Mouse (Mus musculus) heart, embryonic 13.5 days (tissue): ENCODE results near the gene Htr7. TPM values are rescaled to one million over a fixed set of nuclear protein-coding genes. Genes with fewer than 3 reads are reported as not detected.

Experiments used
- ATAC-seq: fragments of 200-750 bp; cut with Nextera tagmentation; 2 replicates; pipeline ENCODE4 v1.8.0; 2017; ENCODE audit warnings: moderate TSS enrichment; ENCODE audit not compliant: insufficient number of reproducible peaks, low FRiP score, low TSS enrichment; ENCODE audit errors: extremely low read depth
- H3K27ac ChIP-seq: fragments of 300-500 bp; sonication (generic); replicated peaks from 2 replicates; pipeline ENCODE4 v1.5.1; 2015; ENCODE audit warnings: moderate library complexity, mild to moderate bottlenecking, inconsistent platforms
- H3K27me3 ChIP-seq: fragments of 300-500 bp; sonication (generic); replicated peaks from 2 replicates; pipeline ENCODE4 v1.6.1; 2015; ENCODE audit warnings: mild to moderate bottlenecking, inconsistent platforms
- H3K36me3 ChIP-seq: fragments of 300-500 bp; sonication (generic); 2 replicates; pipeline ENCODE4 v1.6.1; 2015; ENCODE audit warnings: mild to moderate bottlenecking, inconsistent platforms
- H3K4me1 ChIP-seq: fragments of 300-500 bp; sonication (generic); 2 replicates; pipeline ENCODE4 v1.6.1; 2015; ENCODE audit warnings: inconsistent platforms
- H3K4me2 ChIP-seq: fragments of 300-500 bp; sonication (generic); 2 replicates; pipeline ENCODE4 v1.6.1; 2015; ENCODE audit warnings: inconsistent platforms, mild to moderate bottlenecking, moderate library complexity
- H3K4me3 ChIP-seq: fragments of 300-500 bp; sonication (generic); 2 replicates; pipeline ENCODE4 v1.5.1; 2015; ENCODE audit warnings: moderate library complexity, mild to moderate bottlenecking, inconsistent platforms
- H3K9ac ChIP-seq: fragments of 300-500 bp; sonication (generic); 2 replicates; pipeline ENCODE4 v1.6.1; 2015; ENCODE audit warnings: inconsistent platforms, mild to moderate bottlenecking, moderate library complexity
- H3K9me3 ChIP-seq: fragments of 300-500 bp; sonication (generic); 2 replicates; pipeline ENCODE4 v1.6.1; 2016; ENCODE audit warnings: inconsistent platforms
- WGBS: fragments of 180-500 bp; shearing (Covaris S2); methylation state at CpG from one replicate; pipeline ENCODE4 v1.1.7; 2015; ENCODE audit warnings: mixed read lengths; 5-methylcytosine and 5-hydroxymethylcytosine counted together
- polyA plus RNA-seq: library from polyadenylated mRNA; unstranded; fragments of >200 nt; fragmentation: Nextera tagmentation; extraction: Ambion mirVana; gene quantifications from 2 replicates; pipeline ENCODE4 v1.2.1, GENCODE M21; 2015

Htr7 gene
- polyA plus RNA-seq, 1 experiment from 2014 or later, result 0.12 TPM

DNA sequence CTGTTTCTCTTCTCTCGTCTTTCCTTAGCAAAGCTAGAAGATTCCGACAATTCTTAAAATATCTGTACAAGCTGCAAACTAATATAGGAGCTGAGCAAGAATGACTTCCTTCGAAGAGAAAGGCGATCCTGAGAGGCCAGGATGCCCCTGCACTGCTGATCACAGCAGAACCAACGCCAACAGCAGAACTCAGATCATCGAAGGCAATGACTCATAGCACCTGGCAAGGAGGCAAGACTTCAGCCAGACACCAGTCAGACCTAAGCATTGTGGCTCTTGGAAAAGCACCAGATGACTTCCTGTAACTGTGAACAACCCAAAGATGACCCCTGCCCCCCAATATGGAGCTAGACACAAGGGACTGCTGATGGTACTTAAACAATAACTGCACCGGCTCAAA lies 11.3 kb downstream of the Htr7 start:
- WGBS, result 68% methylated on average over 7 of the region's 7 CpGs
- ATAC-seq, result no peak
- Histone ChIP-seq H3K4me1 (no peaks in the 10 kb centered on the region), H3K27me3 (no peaks in the 10 kb centered on the region), H3K4me2 (no peak overlapping the region), H3K9me3 (no peaks in the 10 kb centered on the region), H3K4me3 (no peak overlapping the region), H3K36me3 (no peaks in the 10 kb centered on the region), H3K9ac (no peak overlapping the region), H3K27ac (no peak overlapping the region)

DNA sequence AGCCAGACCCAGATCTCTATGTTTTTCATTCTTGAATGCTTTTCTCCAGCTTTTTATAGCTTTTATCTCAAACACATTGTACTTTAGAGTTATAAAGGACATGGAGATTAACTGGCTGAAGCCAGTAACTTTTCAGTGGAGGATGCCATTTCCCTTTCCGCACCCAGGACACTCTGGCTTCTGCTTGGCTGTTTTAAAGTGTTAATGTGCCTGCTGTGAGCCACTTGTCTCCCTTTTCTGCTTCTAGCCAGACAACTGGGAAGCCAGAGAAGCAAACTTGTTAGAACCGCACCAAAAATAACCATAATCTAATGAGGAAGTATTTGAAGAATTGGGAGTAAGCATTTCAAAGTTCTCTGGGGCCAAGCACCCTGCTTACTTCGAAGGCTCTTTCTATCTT lies 42.5 kb downstream of the Htr7 start:
- Histone ChIP-seq H3K36me3 (no peaks in the 10 kb centered on the region), H3K4me2 (no peak overlapping the region), H3K4me3 (no peak overlapping the region), H3K4me1 (no peaks in the 10 kb centered on the region), H3K27me3 (no peaks in the 10 kb centered on the region), H3K27ac (no peak overlapping the region), H3K9me3 (no peaks in the 10 kb centered on the region), H3K9ac (no peak overlapping the region)
- WGBS, result 20% methylated on average over 3 of the region's 3 CpGs
- no peak for ATAC-seq

DNA sequence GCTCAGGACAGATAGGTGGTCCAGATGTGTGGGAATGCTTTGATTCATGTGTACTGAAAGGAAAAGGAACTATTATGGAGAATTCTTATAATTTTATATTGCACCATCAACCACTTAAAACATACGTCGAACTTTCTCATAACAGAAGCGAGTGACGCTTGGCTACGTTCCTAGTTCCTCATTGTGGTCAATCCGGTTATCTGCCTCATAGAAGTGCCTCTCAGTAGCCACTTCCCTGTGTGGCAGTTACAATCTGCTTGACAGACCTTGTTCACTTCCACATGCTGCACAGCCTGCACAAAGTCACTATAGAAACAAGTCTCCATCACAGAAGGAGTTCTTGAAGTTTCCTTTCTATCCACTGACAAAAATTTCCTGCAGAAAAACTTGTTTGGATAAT lies 51.0 kb downstream of the Htr7 start:
- H3K4me2 ChIP-seq, result no peak overlapping the region
- 38% methylated on average over 6 of the region's 6 CpGs for WGBS
- no peak overlapping the region for H3K4me3 ChIP-seq
- 0 out of 2 replicates have a peak, but pooled peaks cover 7% of the 10 kb centered on the region for H3K27me3 ChIP-seq
- H3K36me3 ChIP-seq, result no peaks in the 10 kb centered on the region
- no peak overlapping the region for H3K9ac ChIP-seq
- no peak overlapping the region for H3K27ac ChIP-seq
- no peak for ATAC-seq
- no peaks in the 10 kb centered on the region for H3K9me3 ChIP-seq
- H3K4me1 ChIP-seq, result 0 out of 2 replicates have a peak, but pooled peaks cover 3% of the 10 kb centered on the region

DNA sequence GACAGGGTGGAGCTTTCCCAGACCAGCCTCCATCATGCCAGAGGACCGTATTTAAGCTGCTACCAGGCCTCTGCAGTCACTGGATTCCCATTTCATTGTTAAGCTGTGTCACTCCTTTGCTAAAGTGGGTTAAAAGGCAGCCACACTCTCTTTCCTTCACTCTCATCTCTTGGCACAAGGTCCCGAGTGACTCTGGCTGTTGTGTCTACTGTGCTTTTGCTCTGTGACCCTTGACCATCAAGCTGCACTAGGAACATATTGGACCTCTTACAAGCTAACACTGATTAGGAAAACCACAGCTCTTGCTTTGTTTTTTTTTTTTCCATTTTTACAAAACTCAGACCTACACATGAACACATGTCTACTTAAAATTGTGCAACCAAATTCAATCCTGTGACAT lies 52.3 kb downstream of the Htr7 start:
- 53% methylated on average over 2 of the region's 2 CpGs for WGBS
- Histone ChIP-seq H3K36me3 (no peaks in the 10 kb centered on the region), H3K4me1 (0 out of 2 replicates have a peak, but pooled peaks cover 3% of the 10 kb centered on the region), H3K9ac (no peak overlapping the region), H3K9me3 (no peaks in the 10 kb centered on the region), H3K27me3 (0 out of 2 replicates have a peak, but pooled peaks cover 7% of the 10 kb centered on the region), H3K27ac (no peak overlapping the region), H3K4me2 (no peak overlapping the region), H3K4me3 (no peak overlapping the region)
- no peak for ATAC-seq

DNA sequence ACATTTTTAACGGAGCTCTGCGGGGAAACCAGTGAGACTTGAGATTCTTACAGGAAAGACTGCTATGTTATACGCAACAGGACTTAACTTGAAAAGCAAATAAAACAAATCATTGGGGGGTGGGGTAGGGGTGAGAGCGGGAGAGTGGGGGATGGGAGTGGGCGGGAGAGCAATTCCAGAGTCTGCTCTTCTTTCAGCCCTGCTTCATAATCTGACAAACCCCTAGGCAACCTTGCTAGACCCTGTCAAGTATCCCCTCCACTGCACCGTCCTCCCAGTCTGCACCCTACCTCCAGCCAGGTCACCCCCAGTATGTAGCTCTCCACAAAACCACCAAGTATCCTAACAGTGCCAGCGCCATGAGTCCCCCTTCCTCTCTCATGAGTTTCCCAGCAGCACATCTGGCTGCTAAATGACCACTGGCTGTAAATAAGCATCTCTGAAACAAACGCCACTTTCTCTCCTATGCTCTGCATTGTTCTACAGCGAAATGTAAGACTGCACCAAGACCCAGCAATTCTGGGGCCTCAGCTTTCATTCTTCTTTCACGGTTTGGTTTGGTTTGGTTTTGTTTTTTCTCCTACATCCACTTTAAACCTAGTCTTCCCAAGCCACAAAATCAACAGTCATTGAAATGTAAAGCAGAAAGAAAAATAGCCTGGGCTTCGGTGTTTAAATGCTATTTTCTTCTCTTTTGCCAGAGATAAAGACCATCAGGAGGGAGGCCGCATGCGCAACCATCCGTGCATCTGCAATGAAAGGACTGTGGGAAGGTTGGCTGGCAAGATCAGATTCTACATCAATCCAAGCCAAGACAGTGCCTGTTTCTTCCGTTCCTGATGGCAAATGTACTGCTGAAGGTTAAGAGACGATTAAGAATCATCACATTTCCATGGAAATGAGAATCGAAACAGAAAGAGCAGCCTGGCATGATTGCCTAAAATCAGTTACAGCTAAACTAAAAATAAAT lies 54.5 kb downstream of the Htr7 start:
- WGBS, result 58% methylated on average over 17 of the region's 17 CpGs

DNA sequence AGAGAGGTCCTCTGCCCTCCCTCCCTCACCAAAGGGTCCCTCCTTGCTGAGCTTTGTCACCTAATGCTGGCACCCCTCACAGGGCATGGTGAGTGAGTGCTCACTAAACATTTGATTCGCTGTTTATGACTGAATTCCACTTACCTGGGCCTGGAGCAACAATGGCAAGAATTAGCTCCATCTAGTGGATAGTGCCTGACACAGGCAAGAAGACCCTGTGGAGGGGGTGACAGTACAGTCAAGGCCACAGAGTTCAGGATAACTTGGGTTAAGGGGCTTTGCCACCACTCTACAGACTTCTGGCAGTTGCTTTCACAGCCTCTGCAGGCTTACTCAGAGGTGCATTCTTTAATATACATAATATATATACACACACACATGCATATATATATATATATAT lies 55.8 kb downstream of the Htr7 start:
- WGBS, result 44% methylated on average over 1 of the region's 1 CpGs
- Histone ChIP-seq H3K4me3 (no peak overlapping the region), H3K36me3 (no peaks in the 10 kb centered on the region), H3K27ac (no peak overlapping the region), H3K9ac (no peak overlapping the region), H3K4me2 (no peak overlapping the region), H3K9me3 (0 out of 2 replicates have a peak, but pooled peaks cover 2% of the 10 kb centered on the region), H3K27me3 (0 out of 2 replicates have a peak, but pooled peaks cover 7% of the 10 kb centered on the region), H3K4me1 (0 out of 2 replicates have a peak, but pooled peaks cover 3% of the 10 kb centered on the region)
- ATAC-seq, result no peak

More for the DNA sequence above, 54.5 kb downstream of the Htr7 start:
- no peaks in the 10 kb centered on the region for H3K36me3 ChIP-seq
- ATAC-seq, result no peak
- no peak overlapping the region for H3K9ac ChIP-seq
- 0 out of 2 replicates have a peak, but pooled peaks cover 3% of the 10 kb centered on the region for H3K4me1 ChIP-seq
- H3K27me3 ChIP-seq, result 0 out of 2 replicates have a peak, but pooled peaks cover 7% of the 10 kb centered on the region
- no peak overlapping the region for H3K4me3 ChIP-seq
- no peak overlapping the region for H3K4me2 ChIP-seq
- H3K9me3 ChIP-seq, result 0 out of 2 replicates have a peak, but pooled peaks cover 2% of the 10 kb centered on the region
- no peak overlapping the region for H3K27ac ChIP-seq

DNA sequence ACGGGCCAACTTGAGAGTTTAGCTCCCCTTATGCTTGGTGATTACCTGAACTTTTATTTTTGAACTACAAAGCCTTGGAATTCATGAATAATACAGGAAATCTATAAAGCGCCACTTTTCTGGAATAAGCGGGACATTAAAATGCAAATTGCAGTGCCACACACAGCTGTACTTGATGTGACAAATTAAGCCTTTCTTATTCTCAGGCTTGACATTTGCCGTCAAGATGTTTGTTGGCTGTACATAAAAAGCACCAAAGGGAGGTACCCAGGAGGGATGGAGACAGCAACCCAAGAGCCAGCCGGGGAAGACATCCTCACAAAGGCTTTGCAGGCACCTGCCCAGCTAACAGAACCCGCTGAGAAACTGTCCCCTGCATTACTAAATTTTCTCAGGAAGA lies 56.4 kb downstream of the Htr7 start:
- WGBS, result 82% methylated on average over 6 of the region's 6 CpGs
- ATAC-seq, result no peak

DNA sequence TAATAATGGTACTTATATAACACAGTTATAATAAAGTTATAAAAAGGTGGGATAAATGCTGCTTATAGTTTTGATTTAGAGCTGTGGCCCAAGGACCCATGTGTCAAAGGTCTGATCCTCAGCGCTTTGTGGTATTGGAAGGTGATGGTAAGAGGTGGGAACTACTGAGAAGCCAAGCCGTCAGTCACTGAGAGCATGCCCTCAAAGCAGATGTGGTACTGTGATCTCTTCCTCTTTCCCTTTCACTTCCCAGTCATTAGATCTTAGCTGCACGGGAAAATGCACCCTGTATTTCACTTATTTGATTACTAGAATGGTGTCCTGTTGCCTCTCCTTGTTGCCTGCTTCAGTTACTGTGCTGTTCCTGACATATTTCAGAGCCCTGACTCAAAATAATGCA lies 59.9 kb downstream of the Htr7 start:
- H3K36me3 ChIP-seq, result no peaks in the 10 kb centered on the region
- H3K27me3 ChIP-seq, result no peaks in the 10 kb centered on the region
- no peaks in the 10 kb centered on the region for H3K4me1 ChIP-seq
- no peak overlapping the region for H3K9ac ChIP-seq
- WGBS, result 54% methylated on average over 3 of the region's 3 CpGs
- ATAC-seq, result no peak
- H3K9me3 ChIP-seq, result 0 out of 2 replicates have a peak, but pooled peaks cover 2% of the 10 kb centered on the region
- H3K4me2 ChIP-seq, result no peak overlapping the region
- no peak overlapping the region for H3K4me3 ChIP-seq
- H3K27ac ChIP-seq, result no peak overlapping the region

More for the DNA sequence above, 56.4 kb downstream of the Htr7 start:
- no peak overlapping the region for H3K4me3 ChIP-seq
- H3K27me3 ChIP-seq, result 0 out of 2 replicates have a peak, but pooled peaks cover 7% of the 10 kb centered on the region
- no peak overlapping the region for H3K9ac ChIP-seq
- no peaks in the 10 kb centered on the region for H3K36me3 ChIP-seq
- no peaks in the 10 kb centered on the region for H3K4me1 ChIP-seq
- 0 out of 2 replicates have a peak, but pooled peaks cover 2% of the 10 kb centered on the region for H3K9me3 ChIP-seq
- no peak overlapping the region for H3K4me2 ChIP-seq
- no peak overlapping the region for H3K27ac ChIP-seq

DNA sequence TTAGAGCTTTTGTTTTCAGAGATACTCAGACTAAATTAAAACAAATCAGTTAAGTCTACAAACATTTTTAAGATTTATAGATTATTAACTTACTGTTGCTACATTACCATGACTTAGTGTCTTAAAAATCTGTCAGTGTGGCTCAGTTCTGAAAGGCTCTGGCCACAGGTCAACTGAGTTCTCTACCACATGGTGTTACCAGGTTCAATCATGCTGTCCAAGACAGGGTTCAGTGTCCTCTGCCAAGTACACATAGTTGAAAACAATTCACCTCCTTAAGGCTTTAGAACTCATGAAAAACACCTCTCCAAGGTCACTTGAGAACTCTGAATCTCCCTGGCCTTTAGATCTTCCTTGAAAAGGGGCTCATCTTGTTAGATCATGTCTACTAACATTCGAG lies 69.8 kb downstream of the Htr7 start:
- Histone ChIP-seq H3K27me3 (no peaks in the 10 kb centered on the region), H3K4me3 (no peak overlapping the region), H3K4me1 (no peaks in the 10 kb centered on the region), H3K9me3 (no peaks in the 10 kb centered on the region), H3K36me3 (no peaks in the 10 kb centered on the region), H3K4me2 (no peak overlapping the region), H3K9ac (no peak overlapping the region), H3K27ac (no peak overlapping the region)
- 66% methylated on average over 1 of the region's 1 CpGs for WGBS
- ATAC-seq, result no peak

DNA sequence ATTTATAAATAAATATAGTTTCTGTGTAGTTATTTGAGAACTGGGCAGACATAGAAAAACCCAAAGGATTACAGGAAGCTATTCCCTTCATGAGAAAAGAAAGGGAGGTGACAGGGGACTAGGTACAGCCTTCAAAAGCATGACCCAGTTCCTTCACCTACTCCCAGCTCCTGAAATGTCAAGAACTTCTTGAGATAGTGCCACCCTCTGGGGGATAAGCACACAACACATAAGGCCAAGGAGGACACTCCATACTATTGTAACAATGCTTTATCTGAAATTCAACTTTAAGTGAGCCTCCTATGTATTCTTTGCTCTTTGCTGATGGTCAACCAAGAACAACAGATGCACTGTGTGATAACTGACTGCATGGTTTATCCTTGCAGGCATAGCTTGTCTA lies 82.6 kb downstream of the Htr7 start:
- H3K9me3 ChIP-seq, result no peaks in the 10 kb centered on the region
- H3K4me2 ChIP-seq, result no peak overlapping the region
- H3K36me3 ChIP-seq, result no peaks in the 10 kb centered on the region
- H3K27me3 ChIP-seq, result no peaks in the 10 kb centered on the region
- no peak for ATAC-seq
- H3K27ac ChIP-seq, result no peak overlapping the region
- no peaks in the 10 kb centered on the region for H3K4me1 ChIP-seq
- H3K4me3 ChIP-seq, result no peak overlapping the region
- H3K9ac ChIP-seq, result no peak overlapping the region

DNA sequence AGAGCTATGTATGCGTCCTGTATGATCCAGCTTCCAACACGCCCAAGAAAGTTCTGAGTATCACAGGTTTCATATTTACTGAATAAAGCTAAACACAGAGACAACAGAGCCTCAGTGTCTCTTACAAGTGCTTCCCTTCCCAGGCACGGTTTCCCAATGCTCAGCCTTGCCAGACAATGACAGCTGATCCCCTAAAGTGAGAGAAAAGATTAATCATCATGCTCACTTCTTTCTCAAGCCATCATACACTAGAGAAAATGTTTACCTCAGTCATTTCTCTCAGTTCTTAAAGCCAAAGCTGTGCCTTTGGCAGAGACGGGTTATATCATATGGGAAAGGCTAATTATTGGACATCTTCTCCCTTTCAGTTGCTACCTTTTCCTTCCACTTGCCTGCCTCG lies 99.7 kb downstream of the Htr7 start:
- no peaks in the 10 kb centered on the region for H3K4me1 ChIP-seq
- H3K27ac ChIP-seq, result no peak overlapping the region
- no peak overlapping the region for H3K4me2 ChIP-seq
- H3K36me3 ChIP-seq, result no peaks in the 10 kb centered on the region
- H3K4me3 ChIP-seq, result no peak overlapping the region
- H3K27me3 ChIP-seq, result no peaks in the 10 kb centered on the region
- no peak overlapping the region for H3K9ac ChIP-seq
- ATAC-seq, result no peak
- WGBS, result 64% methylated on average over 5 of the region's 5 CpGs
- H3K9me3 ChIP-seq, result no peaks in the 10 kb centered on the region
